1 mouse cellular context compared by ENCODE assay signal in the genomic region with DNA sequence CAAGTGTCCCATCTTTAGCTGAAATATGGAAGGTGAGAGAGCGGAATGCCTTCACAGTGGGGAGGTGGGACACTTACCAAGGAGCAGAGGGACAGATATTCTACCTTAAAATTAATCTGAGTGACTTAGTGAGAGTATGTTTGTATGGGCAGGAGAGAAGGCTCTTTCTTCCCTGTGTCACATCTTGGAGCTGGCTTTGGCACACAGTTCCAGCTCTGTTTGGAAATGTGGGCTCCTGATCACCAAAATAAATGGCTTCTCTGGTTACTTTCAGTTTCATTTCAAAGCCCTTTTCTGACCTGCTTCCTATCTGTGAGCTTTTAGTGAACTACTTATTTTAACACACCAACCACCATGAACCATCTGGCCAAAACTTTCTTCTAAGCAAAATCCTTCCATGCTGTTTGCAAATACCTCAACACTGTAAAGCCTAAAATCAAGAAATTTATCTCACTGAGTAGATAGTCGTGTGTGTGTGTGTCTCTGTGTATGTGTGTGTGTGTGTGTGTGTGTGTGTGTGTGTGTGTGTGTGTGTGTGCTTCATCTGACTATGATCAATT.
TF ChIP-seq lines count a peak whose summit lies in the region.

No protein-coding gene starts in this region.

TF ChIP-seq in CH12.LX, 34 proteins besides CTCF, POLR2A, EP300 and RAD21 (continued from another document):
- TF ChIP-seq IRF4 (IDR thresholded peaks at IDR 0.05; ENCODE audit: low read depth, low read length) = peak; percentile 82
- no peak for TF ChIP-seq HCFC1 (IDR thresholded peaks at IDR 0.05; ENCODE audit: low read depth, low read length)
- TF ChIP-seq SIN3A (IDR thresholded peaks at IDR 0.05; ENCODE audit: low read length) = no peak
